Mouse (Mus musculus): Measurements from ENCODE around the gene Zfhx3. TPM values are rescaled to one million over a fixed set of nuclear protein-coding genes. Genes with fewer than 3 reads are reported as not detected.

Zfhx3 gene
- polyA plus RNA-seq, 1 experiment from 2014 or later = 4.3 TPM

DNA sequence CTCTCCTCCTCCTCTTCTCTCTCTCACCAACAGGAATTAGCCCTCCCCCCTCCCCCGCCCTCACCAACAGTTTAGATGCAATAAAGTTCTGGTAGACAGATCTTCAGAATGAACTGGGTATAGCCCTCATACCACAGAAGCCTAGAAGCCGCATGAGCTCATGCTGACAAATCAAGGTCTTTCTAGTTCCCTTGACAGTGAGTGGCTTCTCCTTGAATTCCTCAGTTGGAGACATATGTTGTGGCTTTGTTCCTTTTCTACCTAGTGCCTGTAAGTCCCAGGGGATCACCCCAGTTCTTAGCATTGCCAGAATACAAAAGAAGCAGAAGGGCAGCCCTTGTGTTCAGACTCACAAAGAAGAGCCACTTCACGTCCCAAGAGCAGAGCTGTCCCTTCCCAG lies 854.4 kb downstream of the Zfhx3 start:
- DNase-seq (ENCODE audit: low read depth, low spot score) (no peak), ATAC-seq (no peak)
- in situ Hi-C loops (cut with MboI; ENCODE audit: low pct_unique_long_range_greater_than_20kb) = loop anchor here (5.0 kb wide), 1 partner anchor 85 kb away; no protein-coding TSS in a partner anchor
- ChIA-PET POLR2A (no interaction called here), CTCF (interaction anchor here (0.9 to 1.4 kb wide), 2 partner anchors 11 to 23 kb away, joined by 3 read pairs; no protein-coding TSS in a partner anchor)
- TF ChIP-seq CTCF (IDR thresholded peaks at IDR 0.05) = no peak
- no peaks in the 10 kb centered on the region for H3K27me3 ChIP-seq

DNA sequence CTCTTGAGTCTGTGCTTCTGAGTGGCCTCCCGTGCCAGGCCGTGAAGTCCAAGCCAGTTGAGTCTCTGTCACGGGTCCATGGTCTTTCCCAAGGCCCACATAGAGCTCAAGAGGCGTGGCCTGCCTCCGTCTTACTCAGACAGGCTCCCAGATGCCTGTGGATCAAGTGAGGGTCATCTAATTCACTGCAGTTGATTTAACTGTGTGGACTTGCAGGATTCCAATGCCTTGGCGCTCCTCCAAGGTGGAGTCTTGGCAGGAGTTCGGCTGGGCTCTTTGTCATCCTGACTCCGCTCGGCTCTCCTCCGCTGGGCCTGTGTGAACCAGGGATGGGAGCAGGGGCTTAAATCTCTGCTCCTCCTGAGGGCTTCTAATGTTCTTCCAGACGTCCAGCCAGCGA lies 855.6 kb downstream of the Zfhx3 start:
- no peak for TF ChIP-seq CTCF (IDR thresholded peaks at IDR 0.05)
- peak; percentile 97 for ATAC-seq
- in situ Hi-C loops (cut with MboI; ENCODE audit: low pct_unique_long_range_greater_than_20kb) = loop anchor here (5.0 kb wide), 1 partner anchor 86 kb away; no protein-coding TSS in a partner anchor
- ChIA-PET CTCF (no interaction called here), POLR2A (interaction anchor here (0.7 kb wide), 1 partner anchor 87 kb away, joined by 4 read pairs; no protein-coding TSS in a partner anchor)
- no peaks in the 10 kb centered on the region for H3K27me3 ChIP-seq
- peak; percentile 97 for DNase-seq (ENCODE audit: low read depth, low spot score)

DNA sequence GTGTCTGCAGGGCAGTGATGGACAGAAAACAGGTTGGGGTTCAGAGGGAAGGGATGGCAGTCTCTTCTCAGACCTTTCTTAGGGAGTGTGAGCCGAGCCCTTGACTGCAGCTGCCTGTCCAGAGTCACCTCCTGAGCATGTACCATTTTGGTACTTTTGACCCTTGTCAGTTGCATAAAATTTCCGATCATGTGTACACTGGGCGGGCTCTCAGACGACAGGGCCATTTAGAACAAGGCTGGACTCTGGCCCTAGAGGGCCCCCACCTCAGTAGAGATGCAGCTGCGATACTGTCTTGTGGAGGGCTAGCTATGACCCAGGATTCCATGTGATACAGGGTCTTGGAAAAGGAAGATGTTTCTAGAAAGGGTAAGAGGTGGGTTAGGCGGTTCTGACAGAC lies 856.8 kb downstream of the Zfhx3 start:
- DNase-seq (ENCODE audit: low read depth, low spot score) = no peak
- ChIA-PET POLR2A (interaction anchor here (0.6 kb wide), 1 partner anchor 91 kb away, joined by 4 read pairs; no protein-coding TSS in a partner anchor), CTCF (interaction anchor here (1.2 to 1.9 kb wide), 5 partner anchors 9 to 81 kb away, joined by 3 to 7 read pairs (median 4); no protein-coding TSS in a partner anchor)
- H3K27me3 ChIP-seq = no peaks in the 10 kb centered on the region
- TF ChIP-seq CTCF (IDR thresholded peaks at IDR 0.05) = no peak
- in situ Hi-C loops (cut with MboI; ENCODE audit: low pct_unique_long_range_greater_than_20kb) = loop anchor here (5.0 kb wide), 1 partner anchor 87 kb away; no protein-coding TSS in a partner anchor
- ATAC-seq = no peak

DNA sequence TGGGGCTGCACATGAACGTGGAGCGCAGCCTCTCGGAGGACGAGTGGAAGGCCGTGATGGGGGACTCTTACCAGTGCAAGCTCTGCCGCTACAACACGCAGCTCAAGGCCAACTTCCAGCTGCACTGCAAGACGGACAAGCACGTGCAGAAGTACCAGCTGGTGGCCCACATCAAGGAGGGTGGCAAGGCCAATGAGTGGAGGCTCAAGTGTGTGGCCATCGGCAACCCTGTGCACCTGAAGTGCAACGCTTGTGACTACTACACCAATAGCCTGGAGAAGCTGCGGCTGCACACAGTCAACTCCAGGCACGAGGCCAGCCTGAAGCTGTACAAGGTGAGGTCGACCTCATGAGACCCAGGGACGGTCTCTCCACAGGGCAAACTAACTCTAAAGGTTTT lies 857.9 kb downstream of the Zfhx3 start:
- TF ChIP-seq CTCF (IDR thresholded peaks at IDR 0.05) = no peak
- DNase-seq (ENCODE audit: low read depth, low spot score) = no peak
- no peaks in the 10 kb centered on the region for H3K27me3 ChIP-seq
- ChIA-PET POLR2A (no interaction called here), CTCF (interaction anchor here (1.2 to 1.9 kb wide), 3 partner anchors 8 to 20 kb away, joined by 3 to 7 read pairs (median 4); no protein-coding TSS in a partner anchor)
- no peak for ATAC-seq
- in situ Hi-C loops (cut with MboI; ENCODE audit: low pct_unique_long_range_greater_than_20kb) = no loop called here

DNA sequence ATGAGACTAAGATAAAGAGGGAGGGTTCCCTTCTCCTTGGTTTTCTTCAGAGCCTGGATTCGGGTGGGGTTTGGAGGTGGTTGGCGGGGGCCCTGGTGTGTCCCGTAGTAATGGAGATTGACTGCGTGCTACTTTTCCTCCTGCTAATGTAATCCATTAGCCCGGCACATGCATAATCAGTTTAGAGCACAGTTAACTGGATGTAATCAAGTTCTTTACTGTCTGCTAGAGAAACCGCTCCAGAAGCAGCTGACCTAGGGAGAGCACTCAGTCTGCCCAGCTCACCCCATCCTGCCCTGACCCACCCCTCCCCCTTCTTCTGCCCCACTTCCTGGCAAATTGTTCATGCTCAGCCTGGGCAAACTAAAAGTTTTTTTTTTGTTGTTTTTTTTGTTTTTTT lies 860.6 kb downstream of the Zfhx3 start:
- ChIA-PET CTCF (no interaction called here), POLR2A (interaction anchor here (1.4 kb wide), 1 partner anchor 10 kb away, joined by 3 read pairs; no protein-coding TSS in a partner anchor)
- ATAC-seq (no peak), DNase-seq (ENCODE audit: low read depth, low spot score) (no peak)
- in situ Hi-C loops (cut with MboI; ENCODE audit: low pct_unique_long_range_greater_than_20kb) = no loop called here
- H3K27me3 ChIP-seq = no peaks in the 10 kb centered on the region
- no peak for TF ChIP-seq CTCF (IDR thresholded peaks at IDR 0.05)

DNA sequence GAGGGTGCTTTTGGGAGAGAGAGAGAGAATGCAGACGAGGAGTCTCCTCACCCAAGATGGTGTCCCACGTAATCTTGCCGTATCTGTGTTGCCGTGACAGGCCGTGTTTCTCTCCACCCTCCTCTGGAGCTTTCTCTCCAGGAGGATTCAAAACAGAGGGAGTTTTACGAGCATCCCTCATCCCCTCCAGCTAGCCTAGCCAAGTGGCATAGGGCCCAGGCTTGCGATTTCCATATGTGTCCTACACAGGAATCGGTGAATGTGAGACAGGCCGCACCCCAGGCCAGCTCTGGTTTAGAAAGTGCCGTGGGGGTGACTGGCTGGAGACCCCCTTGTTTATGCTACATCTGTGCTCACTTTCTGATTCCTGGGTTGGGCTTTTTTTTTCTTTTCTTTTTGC lies 869.2 kb downstream of the Zfhx3 start:
- ChIA-PET CTCF (no interaction called here), POLR2A (interaction anchor here (0.6 to 1.0 kb wide), 2 partner anchors 11 to 554 kb away, joined by 3 to 4 read pairs; no protein-coding TSS in a partner anchor)
- in situ Hi-C loops (cut with MboI; ENCODE audit: low pct_unique_long_range_greater_than_20kb) = no loop called here
- no peak for TF ChIP-seq CTCF (IDR thresholded peaks at IDR 0.05)
- no peak for DNase-seq (ENCODE audit: low read depth, low spot score)
- no peak for ATAC-seq
- H3K27me3 ChIP-seq = no peaks in the 10 kb centered on the region

DNA sequence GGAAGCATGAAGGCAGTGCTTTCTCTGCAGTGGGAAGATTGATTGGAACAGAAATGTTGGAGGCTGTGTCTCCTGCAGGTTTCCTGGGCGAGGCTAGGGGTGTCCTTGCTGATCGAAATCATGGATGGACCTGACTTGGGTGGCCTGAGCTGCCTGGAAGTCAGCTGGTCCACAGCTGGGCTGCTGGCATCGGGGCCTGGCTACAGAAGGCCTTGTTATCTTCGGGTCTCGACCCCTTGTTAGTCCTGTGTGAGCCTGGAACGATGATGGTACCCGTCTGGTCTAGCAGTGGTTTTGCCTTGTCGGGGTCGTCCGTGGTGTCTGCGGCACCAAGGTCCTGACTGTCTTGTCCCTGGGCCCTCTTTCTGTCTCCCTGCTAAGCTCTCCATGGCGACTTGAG lies 870.9 kb downstream of the Zfhx3 start:
- in situ Hi-C loops (cut with MboI; ENCODE audit: low pct_unique_long_range_greater_than_20kb) = no loop called here
- ATAC-seq = no peak

DNA sequence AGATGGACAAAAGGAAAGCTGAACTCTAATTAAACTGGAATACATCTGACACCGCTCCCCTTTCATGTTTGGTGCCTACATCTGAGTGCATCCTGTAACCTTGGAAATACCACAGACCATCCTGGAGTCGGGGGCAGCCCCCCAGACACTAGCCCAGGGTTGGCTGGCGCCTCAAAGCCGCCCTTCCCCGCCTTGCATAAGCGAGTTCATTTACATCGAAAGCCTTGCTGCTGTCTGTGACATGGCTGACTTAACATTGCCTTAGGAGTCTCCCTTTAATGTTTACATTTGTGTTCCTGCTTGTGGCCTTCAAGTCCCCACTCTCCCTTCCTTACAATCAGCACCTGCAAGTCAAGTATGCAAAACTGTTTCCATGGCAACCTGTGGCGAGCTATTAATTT lies 876.8 kb downstream of the Zfhx3 start:
- no peak for ATAC-seq
- no peak for DNase-seq (ENCODE audit: low read depth, low spot score)
- no peaks in the 10 kb centered on the region for H3K27me3 ChIP-seq
- POLR2A ChIA-PET = no interaction called here
- TF ChIP-seq CTCF (IDR thresholded peaks at IDR 0.05) = no peak
- CTCF ChIA-PET = interaction anchor here (1.0 to 1.8 kb wide), 3 partner anchors 23 to 101 kb away, joined by 3 to 4 read pairs (median 3); no protein-coding TSS in a partner anchor
- in situ Hi-C loops (cut with MboI; ENCODE audit: low pct_unique_long_range_greater_than_20kb) = no loop called here

More for the DNA sequence above, 870.9 kb downstream of the Zfhx3 start:
- no peak for DNase-seq (ENCODE audit: low read depth, low spot score)
- no peak for TF ChIP-seq CTCF (IDR thresholded peaks at IDR 0.05)
- H3K27me3 ChIP-seq = no peaks in the 10 kb centered on the region
- ChIA-PET POLR2A (interaction anchor here (1.0 kb wide), 1 partner anchor 11 kb away, joined by 3 read pairs; no protein-coding TSS in a partner anchor), CTCF (interaction anchor here (1.3 kb wide), 1 partner anchor 13 kb away, joined by 4 read pairs; no protein-coding TSS in a partner anchor)

DNA sequence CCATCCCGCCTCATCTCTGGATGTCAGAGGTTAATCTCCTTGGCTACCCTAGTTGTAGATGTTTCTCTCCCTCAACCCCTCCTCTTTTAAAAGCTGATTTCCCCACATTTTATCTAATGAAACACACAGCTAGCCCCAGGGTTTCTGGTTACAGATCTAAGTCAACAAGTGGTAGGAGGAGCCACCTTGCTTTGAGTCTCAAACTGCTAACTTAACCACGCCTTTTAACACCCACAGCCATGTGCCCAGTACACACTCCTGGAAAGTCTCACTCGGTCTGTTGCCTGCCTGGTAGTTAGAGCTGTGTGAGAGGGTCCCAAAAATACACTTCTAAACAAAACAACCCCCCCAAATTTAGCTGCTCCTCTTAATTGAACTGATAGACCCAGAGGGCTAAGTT lies 877.4 kb downstream of the Zfhx3 start:
- no peak for ATAC-seq
- CTCF ChIA-PET = interaction anchor here (1.0 to 1.8 kb wide), 5 partner anchors 11 to 102 kb away, joined by 3 to 4 read pairs (median 3); no protein-coding TSS in a partner anchor
- DNase-seq (ENCODE audit: low read depth, low spot score) = no peak
- in situ Hi-C loops (cut with MboI; ENCODE audit: low pct_unique_long_range_greater_than_20kb) = no loop called here
- H3K27me3 ChIP-seq = no peaks in the 10 kb centered on the region
- POLR2A ChIA-PET = interaction anchor here (0.7 kb wide), 1 partner anchor 102 kb away, joined by 3 read pairs; no protein-coding TSS in a partner anchor
- no peak for TF ChIP-seq CTCF (IDR thresholded peaks at IDR 0.05)

DNA sequence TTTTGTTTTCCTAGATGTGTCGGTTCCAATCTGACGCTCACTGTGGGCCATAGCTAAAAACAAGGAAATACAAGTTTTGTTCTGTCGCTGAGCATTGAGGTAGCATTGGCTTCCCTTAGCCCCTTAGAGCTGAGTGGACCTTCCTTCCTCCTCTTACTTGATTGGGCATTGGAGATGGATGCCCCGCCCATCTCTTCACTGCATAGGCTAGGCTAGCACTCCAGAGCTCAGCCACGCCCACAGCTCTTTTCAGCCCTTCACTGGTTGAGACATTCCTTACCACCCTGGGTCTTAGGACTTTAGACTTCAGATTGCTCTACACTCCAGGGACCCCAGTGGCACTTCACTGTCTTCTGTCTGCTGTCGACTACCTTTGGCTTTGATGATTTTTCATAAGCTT lies 878.2 kb downstream of the Zfhx3 start:
- H3K27me3 ChIP-seq = no peaks in the 10 kb centered on the region
- no peak for TF ChIP-seq CTCF (IDR thresholded peaks at IDR 0.05)
- in situ Hi-C loops (cut with MboI; ENCODE audit: low pct_unique_long_range_greater_than_20kb) = no loop called here
- POLR2A ChIA-PET = interaction anchor here (0.6 to 0.7 kb wide), 2 partner anchors 11 to 101 kb away, joined by 3 read pairs; no protein-coding TSS in a partner anchor
- DNase-seq (ENCODE audit: low read depth, low spot score) (no peak), ATAC-seq (no peak)
- CTCF ChIA-PET = interaction anchor here (1.0 to 1.5 kb wide), 4 partner anchors 12 to 34 kb away, joined by 3 read pairs; no protein-coding TSS in a partner anchor

DNA sequence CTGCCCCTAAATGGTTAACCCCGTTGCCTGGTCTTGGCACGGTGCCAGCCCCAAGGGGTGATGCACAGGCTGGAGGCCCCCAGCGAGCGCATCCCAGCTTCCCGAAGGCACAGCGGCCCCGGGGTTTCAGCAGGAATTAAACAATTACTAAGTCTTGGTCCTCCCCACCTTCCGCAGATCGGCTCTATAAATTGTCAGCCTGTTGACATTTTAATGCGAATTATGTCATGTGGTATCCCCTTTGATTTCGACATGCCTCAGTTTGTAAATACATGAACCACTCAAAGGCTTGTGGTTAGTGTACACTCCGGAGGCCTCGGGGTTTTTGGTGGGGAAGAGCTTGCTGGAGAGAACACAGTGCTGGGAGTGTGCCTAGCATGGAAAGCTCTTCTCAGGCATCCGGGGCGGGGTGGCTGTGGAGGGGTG lies 880.4 kb downstream of the Zfhx3 start:
- H3K27me3 ChIP-seq = no peaks in the 10 kb centered on the region
- ChIA-PET CTCF (interaction anchor here (1.0 to 1.2 kb wide), 4 partner anchors 15 to 83 kb away, joined by 3 to 5 read pairs (median 4); no protein-coding TSS in a partner anchor), POLR2A (interaction anchor here (0.5 to 1.3 kb wide), 3 partner anchors 11 to 64 kb away, joined by 3 to 4 read pairs (median 4); no protein-coding TSS in a partner anchor)
- peak; percentile 89 for DNase-seq (ENCODE audit: low read depth, low spot score)
- in situ Hi-C loops (cut with MboI; ENCODE audit: low pct_unique_long_range_greater_than_20kb) = no loop called here
- peak; percentile 96 for ATAC-seq
- TF ChIP-seq CTCF (IDR thresholded peaks at IDR 0.05) = no peak

All from Patski (cell line).